Mouse (Mus musculus) ES-Bruce4 (cell line): ENCODE data around the gene Kxd1.

ENCODE experiments used
- CTCF ChIP-seq: IDR thresholded peaks from one replicate; pipeline ENCODE4 v1.8.1; 2011; ENCODE audit warnings: low read depth, low read length
- EP300 ChIP-seq: IDR thresholded peaks from 2 replicates; pipeline ENCODE4 v1.6.1; 2011; ENCODE audit warnings: low read depth, low read length; ENCODE audit not compliant: insufficient read depth
- POLR2A ChIP-seq: IDR thresholded peaks from one replicate; pipeline ENCODE4 v1.8.1; 2011; ENCODE audit warnings: low read length; ENCODE audit not compliant: insufficient read depth

- TF ChIP-seq CTCF (no peak), POLR2A (no peak), EP300 (no peak)
Measured at GRCm38 (mm10) chr8:70570360-70570759, 42.6 kb upstream of the Kxd1 start.
